Mouse (Mus musculus): ENCODE measurements at regions not wholly inside any gene's neighbourhood (a gene's known extent, or its start where the extent isn't known, plus 50 kb on each side); places are given as distances from the start of the nearest gene placed in this dataset.
A peak's percentile ranks its signal among the peaks of the same experiment; 100 is the strongest.
"Not testable (repeated sequence)": the region's sequence is repeated elsewhere in the genome, so short reads cannot be mapped to it uniquely, and the experiment has no call there.

- not testable (repeated sequence) for DNase-seq (ENCODE audit: low spot score in 2 of 2)
Observed at GRCm38 (mm10) chr14:27562564-27562963, 54.3 kb upstream of the Ccdc66 start.

DNA sequence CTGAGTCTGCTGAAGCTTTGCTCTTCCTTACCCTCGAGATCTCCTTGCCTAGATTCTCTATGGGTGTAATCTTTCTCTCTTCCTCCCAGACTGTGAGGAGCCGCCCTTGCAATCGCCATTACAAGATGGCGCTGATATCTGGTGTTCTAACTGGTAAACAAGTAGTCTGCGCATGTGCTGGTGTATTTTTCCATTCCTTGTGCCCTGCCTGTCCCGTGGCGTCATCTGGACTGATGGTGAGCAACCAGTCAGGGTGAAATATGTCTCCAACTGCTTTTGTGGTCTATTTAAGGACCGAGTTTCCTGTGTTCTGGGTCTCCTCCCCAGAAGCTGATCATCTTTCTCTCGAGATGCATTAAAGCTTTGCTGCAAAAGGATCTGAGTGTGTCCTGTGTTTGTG lies 53.7 kb upstream of the Ccdc66 start:
- not testable (repeated sequence) for DNase-seq (ENCODE audit: low spot score in 2 of 2)

- DNase-seq (ENCODE audit: low spot score in 2 of 2), result peak in 1 of 2 experiments; percentile 61
Observed at GRCm38 (mm10) chr14:27560434-27560833, 52.2 kb upstream of the Ccdc66 start.

GRCm38 (mm10) chr14:27558794-27559491 lies 50.7 kb upstream of the Ccdc66 start:
- no peak for DNase-seq (ENCODE audit: low spot score in 2 of 2)
